Mouse (Mus musculus): Measurements from ENCODE around the gene Adgrl3. TPM values are rescaled to one million over a fixed set of nuclear protein-coding genes. Genes with fewer than 3 reads are reported as not detected.

The Adgrl3 gene
- polyA plus RNA-seq, 1 experiment from 2014 or later: 5.5 TPM

- H3K27me3 ChIP-seq (ENCODE audit: control insufficient read depth, insufficient read depth, low read length): no peaks in the 10 kb centered on the region
- DNase-seq (ENCODE audit: low spot score): no peak
- TF ChIP-seq EP300 (optimal IDR thresholded peaks at IDR 0.05) (no peak), CTCF (IDR thresholded peaks at IDR 0.05; ENCODE audit: low read depth) (no peak)
These were observed 823.9 kb downstream of the Adgrl3 start for GRCm38 (mm10) chr5:81843798-81844197.

GRCm38 (mm10) chr5:81870336-81870735 is 850.4 kb downstream of the Adgrl3 start:
- H3K9me3 ChIP-seq (ENCODE audit: control insufficient read depth, low read length): no peaks in the 10 kb centered on the region
- H3K4me2 ChIP-seq (replicated peaks; ENCODE audit: low read depth): no peak overlapping the region
- H3K27ac ChIP-seq (replicated peaks): no peak overlapping the region
- no peaks in the 10 kb centered on the region for H3K4me1 ChIP-seq (replicated peaks; ENCODE audit: control insufficient read depth, insufficient read depth)
- H3K4me3 ChIP-seq (ENCODE audit: low read depth, low read length): no peak overlapping the region
- H3K27me3 ChIP-seq (ENCODE audit: control insufficient read depth, insufficient read depth, low read length): no peaks in the 10 kb centered on the region
- DNase-seq (ENCODE audit: low spot score) (no peak), ATAC-seq (ENCODE audit: low FRiP score, low TSS enrichment) (no peak)
- H3K36me3 ChIP-seq (ENCODE audit: control insufficient read depth, insufficient read depth, low read length): no peaks in the 10 kb centered on the region
- WGBS: 72% methylated on average over 6 of the region's 6 CpGs
- no peak overlapping the region for H3K9ac ChIP-seq (ENCODE audit: low read length)
- no peak for TF ChIP-seq CTCF (IDR thresholded peaks at IDR 0.05; ENCODE audit: low read depth)

More at GRCm38 (mm10) chr5:81843798-81844197, 823.9 kb downstream of the Adgrl3 start:
- Histone ChIP-seq H3K4me3 (ENCODE audit: low read depth, low read length) (no peak overlapping the region), H3K27ac (replicated peaks) (no peak overlapping the region), H3K9ac (ENCODE audit: low read length) (no peak overlapping the region), H3K4me2 (replicated peaks; ENCODE audit: low read depth) (no peak overlapping the region), H3K36me3 (ENCODE audit: control insufficient read depth, insufficient read depth, low read length) (no peaks in the 10 kb centered on the region), H3K4me1 (replicated peaks; ENCODE audit: control insufficient read depth, insufficient read depth) (no peaks in the 10 kb centered on the region), H3K9me3 (ENCODE audit: control insufficient read depth, low read length) (no peaks in the 10 kb centered on the region)
- 58% methylated on average over 4 of the region's 4 CpGs for WGBS
- ATAC-seq (ENCODE audit: low FRiP score, low TSS enrichment): no peak

Small RNA genes lying within 50 kb of the gene (microRNA-seq; reads per million reads assigned to microRNA genes)
- gene Gm22048: not detected

Data from stomach, postnatal 0 days (tissue).